Mouse (Mus musculus): ENCODE results near the gene Xrcc6.

DNA sequence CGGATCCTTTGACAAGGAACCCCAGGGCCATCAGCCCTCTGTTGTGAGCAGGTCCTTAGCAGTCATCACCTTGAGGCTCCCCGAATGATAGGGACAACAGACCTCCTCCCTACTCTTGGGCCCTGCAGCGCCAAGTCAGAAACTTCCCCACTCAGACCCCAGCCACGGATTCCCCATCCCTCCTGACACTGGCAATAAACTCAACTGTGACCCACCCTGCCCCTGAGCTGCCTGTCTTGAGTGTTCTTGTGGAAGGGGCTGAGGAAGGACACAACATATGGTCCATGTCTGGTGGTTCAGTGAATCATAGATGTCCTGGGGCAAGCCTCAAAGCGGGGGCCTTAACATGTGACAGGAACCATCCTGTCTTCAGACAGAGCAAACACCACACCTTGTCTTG is 36.9 kb upstream of the Xrcc6 start:
- TF ChIP-seq CTCF (IDR thresholded peaks at IDR 0.05; ENCODE audit: control insufficient read depth, insufficient read depth, insufficient read length), result no peak
- TF ChIP-seq USF1 (IDR thresholded peaks at IDR 0.05; ENCODE audit: low read depth), result no peak

Measured in C2C12 (cell line).